Mouse (Mus musculus): ENCODE measurements around the gene Efcab11.

GRCm38 (mm10) chr12:99838703-99839102 is 45.5 kb downstream of the Efcab11 start:
- TF ChIP-seq CHD2 (IDR thresholded peaks at IDR 0.05; ENCODE audit: low read length) (no peak), CTCF (conservative IDR thresholded peaks at IDR 0.05 in 1 of 2, IDR thresholded peaks at IDR 0.05 in 1 of 2; ENCODE audit: low read depth in 2 of 2, low read length in 2 of 2) (peak in 1 of 2 experiments; percentile 54; a peak in 2 of 4 replicates), USF1 (IDR thresholded peaks at IDR 0.05; ENCODE audit: low read depth, low read length) (no peak), JUND (conservative IDR thresholded peaks at IDR 0.05; ENCODE audit: low read depth, low read length) (no peak), ZKSCAN1 (IDR thresholded peaks at IDR 0.05; ENCODE audit: borderline replicate concordance, low read depth, low read length) (no peak), TCF12 (IDR thresholded peaks at IDR 0.05; ENCODE audit: low read depth, low read length) (no peak), POLR2A (IDR thresholded peaks at IDR 0.05; ENCODE audit: low read depth, low read length) (no peak), EP300 (IDR thresholded peaks at IDR 0.05; ENCODE audit: low read length) (no peak), GABPA (IDR thresholded peaks at IDR 0.05; ENCODE audit: insufficient replicate concordance, low read depth, low read length) (no peak), MYC (IDR thresholded peaks at IDR 0.05; ENCODE audit: low read depth, low read length) (no peak), KAT2A (IDR thresholded peaks at IDR 0.05; ENCODE audit: insufficient replicate concordance, low read length) (no peak), MAX (IDR thresholded peaks at IDR 0.05; ENCODE audit: low read length) (no peak)
